Mouse (Mus musculus) small intestine, adult 2 months (tissue): Measurements from ENCODE around the gene Mrpl12. TPM values are rescaled to one million over a fixed set of nuclear protein-coding genes. Genes with fewer than 3 reads are reported as not detected.

ENCODE experiments used
- H3K27ac ChIP-seq: fragments of 200-500 bp; 2 replicates; pipeline ENCODE4 v1.5.1; 2012; ENCODE audit warnings: low read depth, low read length, control low read depth, inconsistent platforms; ENCODE audit not compliant: insufficient read depth
- H3K27me3 ChIP-seq: fragments of 200-500 bp; 2 replicates; pipeline ENCODE4 v1.6.1; 2012; ENCODE audit warnings: mild to moderate bottlenecking, moderate library complexity, low read length, inconsistent platforms; ENCODE audit not compliant: control insufficient read depth, insufficient read depth
- H3K36me3 ChIP-seq: fragments of 200-500 bp; 2 replicates; pipeline ENCODE4 v1.6.1; 2012; ENCODE audit warnings: mild to moderate bottlenecking, low read length, control low read depth, inconsistent platforms; ENCODE audit not compliant: control insufficient read depth, insufficient read depth
- H3K4me1 ChIP-seq: fragments of 200-500 bp; 2 replicates; pipeline ENCODE4 v1.6.1; 2012; ENCODE audit warnings: low read length, inconsistent platforms, mixed read lengths; ENCODE audit not compliant: control insufficient read depth, insufficient read depth, insufficient read length
- H3K4me3 ChIP-seq: fragments of 200-500 bp; 2 replicates; pipeline ENCODE4 v1.5.1; 2012; ENCODE audit warnings: low read depth, mild to moderate bottlenecking, control low read depth, inconsistent platforms, low read length, moderate library complexity
- CTCF ChIP-seq: fragments of 200-500 bp; IDR thresholded peaks from 2 replicates; pipeline ENCODE4 v1.5.1; 2012; ENCODE audit warnings: low read depth, mild to moderate bottlenecking, control low read depth, inconsistent platforms, low read length, moderate library complexity, mixed read lengths; ENCODE audit not compliant: insufficient replicate concordance, insufficient read length; ENCODE audit errors: extremely low read depth
- POLR2A ChIP-seq: fragments of 200-500 bp; IDR thresholded peaks from 2 replicates; pipeline ENCODE4 v1.6.1; 2012; ENCODE audit warnings: low read depth, mild to moderate bottlenecking, control low read depth, inconsistent platforms, low read length, moderate library complexity
- WGBS: fragments of 180-500 bp; shearing (Covaris S2); methylation state at CpG from one replicate; pipeline ENCODE4 v1.1.7; 2018; 5-methylcytosine and 5-hydroxymethylcytosine counted together
- polyA plus RNA-seq: library from polyadenylated mRNA; depleted of rRNA; stranded (reverse); fragments of >200 nt; gene quantifications from 2 replicates; pipeline ENCODE4 v1.2.3, GENCODE M21; 2012

Mrpl12 gene
- polyA plus RNA-seq, 1 experiment: 155 TPM

GRCm38 (mm10) chr11:120491317-120492023 is 7.1 kb downstream of the Mrpl12 start, which contains the start of gene Slc25a10:
Slc25a10 (plus strand) TSS chr11:120491840.
- WGBS: under 1% methylated on average over 35 of the region's 35 CpGs
- H3K36me3 ChIP-seq: peaks cover 45% of the 10 kb centered on the region
- TF ChIP-seq CTCF: no peak
- peak; percentile 73 for TF ChIP-seq POLR2A
- H3K27ac ChIP-seq: peak within 1 kb of the TSS; percentile 94
- peak within 1 kb of the TSS; percentile 88 for H3K4me3 ChIP-seq
- H3K27me3 ChIP-seq: no peaks in the 10 kb centered on the region
- peaks cover 30% of the 10 kb centered on the region for H3K4me1 ChIP-seq

GRCm38 (mm10) chr11:120492024-120492877 is 7.8 kb downstream of the Mrpl12 start:
- H3K27ac ChIP-seq: peak overlapping the region; percentile 78
- H3K27me3 ChIP-seq: no peaks in the 10 kb centered on the region
- under 1% methylated on average over 48 of the region's 48 CpGs for WGBS
- peaks cover 47% of the 10 kb centered on the region for H3K36me3 ChIP-seq
- TF ChIP-seq POLR2A (no peak), CTCF (no peak; the same call in 1 of the 2 replicates)
- H3K4me1 ChIP-seq: peaks cover 30% of the 10 kb centered on the region
- peak overlapping the region; percentile 88 for H3K4me3 ChIP-seq

GRCm38 (mm10) chr11:120492878-120493203 is 8.4 kb downstream of the Mrpl12 start:
- Histone ChIP-seq H3K27ac (peak overlapping the region; percentile 78), H3K27me3 (no peaks in the 10 kb centered on the region), H3K36me3 (peaks cover 47% of the 10 kb centered on the region), H3K4me3 (peak overlapping the region; percentile 88), H3K4me1 (peaks cover 28% of the 10 kb centered on the region)
- TF ChIP-seq POLR2A (no peak), CTCF (no peak)
- WGBS: 16% methylated on average over 3 of the region's 3 CpGs

- Histone ChIP-seq H3K4me3 (peak overlapping the region; percentile 48), H3K36me3 (peaks cover 47% of the 10 kb centered on the region), H3K27me3 (no peaks in the 10 kb centered on the region), H3K27ac (peak overlapping the region; percentile 78; the same call in 1 of the 2 replicates), H3K4me1 (peaks cover 28% of the 10 kb centered on the region)
- TF ChIP-seq CTCF (no peak), POLR2A (no peak)
- 10% methylated on average over 3 of the region's 3 CpGs for WGBS
Measured at GRCm38 (mm10) chr11:120493351-120493750, 8.9 kb downstream of the Mrpl12 start.

GRCm38 (mm10) chr11:120493911-120494310 is 9.5 kb downstream of the Mrpl12 start:
- TF ChIP-seq POLR2A: no peak
- no peak for TF ChIP-seq CTCF
- no peaks in the 10 kb centered on the region for H3K27me3 ChIP-seq
- WGBS: 59% methylated on average over 3 of the region's 3 CpGs
- H3K36me3 ChIP-seq: peaks cover 48% of the 10 kb centered on the region
- peaks cover 28% of the 10 kb centered on the region for H3K4me1 ChIP-seq
- H3K4me3 ChIP-seq: no peak overlapping the region; the same call in 1 of the 2 replicates
- H3K27ac ChIP-seq: no peak overlapping the region

- H3K36me3 ChIP-seq: peaks cover 53% of the 10 kb centered on the region
- H3K27ac ChIP-seq: no peak overlapping the region
- WGBS: 87% methylated on average over 3 of the region's 3 CpGs
- no peak overlapping the region for H3K4me3 ChIP-seq
- TF ChIP-seq CTCF: no peak
- no peak for TF ChIP-seq POLR2A
- H3K4me1 ChIP-seq: peaks cover 24% of the 10 kb centered on the region; the same call in 1 of the 2 replicates
- H3K27me3 ChIP-seq: no peaks in the 10 kb centered on the region
Measured at GRCm38 (mm10) chr11:120497436-120497835, 13.0 kb downstream of the Mrpl12 start.

GRCm38 (mm10) chr11:120498226-120498625 is 13.8 kb downstream of the Mrpl12 start:
- Histone ChIP-seq H3K4me3 (no peak overlapping the region), H3K36me3 (peaks cover 53% of the 10 kb centered on the region), H3K4me1 (peaks cover 24% of the 10 kb centered on the region; the same call in 1 of the 2 replicates), H3K27me3 (no peaks in the 10 kb centered on the region), H3K27ac (no peak overlapping the region)
- 82% methylated on average over 12 of the region's 12 CpGs for WGBS
- TF ChIP-seq CTCF (no peak), POLR2A (no peak)
